Mouse (Mus musculus) cerebellum, adult 9-11 months (tissue): ENCODE results near the gene Nfyb.

Source experiments
- DNase-seq: peaks from one replicate; pipeline ENCODE4 v3.0.0; 2022

Gene Nfyb

DNA sequence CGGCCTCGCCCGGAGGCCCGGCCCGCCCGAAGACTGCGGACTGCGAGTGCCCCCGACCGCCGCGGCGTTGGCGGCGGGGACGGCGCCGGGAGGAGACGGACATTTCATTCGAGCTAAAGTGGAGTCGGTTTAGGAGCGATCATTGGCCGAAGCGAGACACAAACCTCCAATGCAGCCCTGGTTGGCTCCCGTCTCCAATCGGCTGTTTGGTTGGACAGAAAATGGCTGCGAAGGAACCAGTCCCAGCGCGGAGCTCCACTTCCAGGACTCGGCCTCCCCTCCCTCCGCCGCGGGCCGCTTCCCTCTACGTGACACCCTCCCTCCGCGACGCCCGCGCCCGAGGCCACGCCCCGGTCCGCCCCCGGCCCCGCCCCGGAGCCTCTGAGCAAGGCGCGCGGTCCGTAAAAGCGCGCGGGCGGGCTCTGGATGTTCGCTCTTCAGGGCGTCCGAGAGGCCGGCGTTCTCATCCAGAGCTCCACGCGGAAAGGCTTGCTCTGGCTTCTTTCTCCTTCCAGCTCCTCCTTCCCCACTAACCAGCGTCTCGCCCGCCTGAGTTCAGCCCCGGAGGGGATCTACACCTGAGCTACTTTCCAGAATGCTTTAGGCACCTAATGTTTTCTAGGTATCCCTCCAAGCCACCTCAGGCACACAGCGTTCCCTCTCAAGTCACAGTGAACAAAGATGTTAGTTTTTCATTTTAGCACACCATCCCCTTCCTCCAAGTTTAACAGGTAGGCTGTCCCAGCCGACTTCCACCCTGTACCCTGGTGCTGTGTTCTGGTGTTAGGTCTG lies at the start of gene Nfyb:
Nfyb (minus strand) TSS at position 305 of the 792 bp plus-strand sequence.
- DNase-seq, result peak; percentile 99

- DNase-seq, result peak; percentile 65
Observed at GRCm38 (mm10) chr10:82811855-82812431, 48.0 kb upstream of the Nfyb start.

GRCm38 (mm10) chr10:82809352-82809751 lies 45.4 kb upstream of the Nfyb start:
- DNase-seq, result no peak

DNA sequence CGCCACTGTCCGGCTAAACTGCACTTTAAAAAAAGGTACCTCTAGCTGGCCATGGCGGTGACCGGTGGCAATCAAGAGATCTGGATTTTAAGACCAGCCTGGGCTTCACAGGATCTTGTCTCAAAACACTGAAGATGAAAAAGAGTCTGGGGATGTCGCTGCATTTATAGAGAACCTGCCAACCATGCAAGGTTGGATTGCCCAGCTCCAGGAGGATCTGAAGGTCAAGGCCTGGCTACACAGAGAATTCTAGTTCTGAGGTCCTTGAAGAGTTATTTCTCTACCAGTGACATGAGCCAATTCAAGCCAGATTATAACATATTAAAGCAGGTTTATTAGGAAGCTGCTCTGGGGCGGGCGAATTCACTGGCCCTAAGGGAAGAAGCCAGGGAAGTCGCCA lies 44.9 kb upstream of the Nfyb start:
- DNase-seq, result no peak

GRCm38 (mm10) chr10:82808155-82808554 lies 44.2 kb upstream of the Nfyb start:
- no peak for DNase-seq

- no peak for DNase-seq
Observed at GRCm38 (mm10) chr10:82807238-82807637, 43.3 kb upstream of the Nfyb start.

DNA sequence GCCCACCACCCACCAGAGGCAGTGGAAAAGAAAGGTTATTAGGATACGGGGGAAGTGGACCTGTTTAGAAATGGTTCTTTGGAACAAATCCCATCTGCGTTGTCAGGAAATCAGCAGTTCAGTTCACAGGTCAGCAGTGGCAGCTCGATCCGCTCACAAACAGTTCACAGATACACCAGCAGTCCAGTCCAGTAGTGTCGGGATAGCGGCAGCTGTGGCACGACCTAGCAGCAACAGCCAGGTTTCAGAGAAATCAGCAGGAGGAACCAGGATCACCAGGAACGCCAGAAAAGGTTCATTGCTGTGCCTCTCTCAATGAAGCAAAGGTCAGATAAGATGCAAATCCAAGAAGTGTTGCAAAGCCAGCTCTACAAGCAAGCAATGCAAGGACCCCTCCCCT lies 42.5 kb upstream of the Nfyb start:
- no peak for DNase-seq

DNA sequence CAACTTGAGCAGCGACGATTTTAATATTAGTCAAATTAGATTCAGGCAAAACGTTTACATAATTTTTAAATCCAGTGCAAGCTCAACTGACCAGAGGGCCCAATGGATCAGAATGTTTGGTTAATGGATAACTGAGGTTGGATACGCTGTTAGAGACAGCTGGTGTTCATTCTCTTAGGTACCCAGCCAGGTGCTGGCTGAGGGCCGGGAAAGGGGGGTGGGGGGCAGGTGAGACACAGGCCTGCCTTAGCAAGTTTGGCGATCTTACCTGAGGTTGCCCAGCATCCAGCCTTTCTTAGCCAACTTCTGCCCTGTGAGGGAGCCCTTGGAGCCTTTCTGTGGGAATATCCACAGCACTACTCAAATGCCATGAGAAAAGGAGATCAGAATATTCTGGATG lies 41.2 kb upstream of the Nfyb start:
- DNase-seq, result no peak

GRCm38 (mm10) chr10:82804396-82804795 lies 40.5 kb upstream of the Nfyb start:
- no peak for DNase-seq

DNA sequence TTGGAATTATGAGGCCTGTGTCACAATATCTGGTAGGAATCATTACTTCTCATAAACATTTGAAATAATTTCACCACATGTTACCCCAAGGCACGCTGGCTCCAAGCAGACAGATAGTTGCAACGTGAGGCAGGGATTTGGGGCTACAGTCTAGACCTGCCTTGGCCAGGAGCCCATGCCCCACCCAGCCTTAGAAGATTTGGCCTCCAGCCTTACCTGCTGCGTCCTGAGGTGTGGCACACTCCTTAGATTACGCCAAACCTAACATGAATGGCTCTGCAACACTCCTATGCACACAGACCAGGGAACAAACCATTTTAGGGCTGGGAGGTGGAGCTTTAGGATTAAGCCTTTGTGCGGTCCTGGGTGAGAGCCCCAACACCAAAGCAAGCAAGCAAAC lies 36.1 kb upstream of the Nfyb start:
- no peak for DNase-seq

- no peak for DNase-seq
Observed at GRCm38 (mm10) chr10:82798312-82798933, 34.5 kb upstream of the Nfyb start.

GRCm38 (mm10) chr10:82797119-82797491 lies 33.2 kb upstream of the Nfyb start:
- DNase-seq, result no peak

GRCm38 (mm10) chr10:82796471-82797118 lies 32.7 kb upstream of the Nfyb start:
- DNase-seq, result no peak

- peak; percentile 23 for DNase-seq
Observed at GRCm38 (mm10) chr10:82795767-82796166, 31.8 kb upstream of the Nfyb start.

- peak; percentile 84 for DNase-seq
Observed at GRCm38 (mm10) chr10:82795071-82795731, 31.3 kb upstream of the Nfyb start.

GRCm38 (mm10) chr10:82792311-82792710 lies 28.4 kb upstream of the Nfyb start:
- DNase-seq, result no peak

DNA sequence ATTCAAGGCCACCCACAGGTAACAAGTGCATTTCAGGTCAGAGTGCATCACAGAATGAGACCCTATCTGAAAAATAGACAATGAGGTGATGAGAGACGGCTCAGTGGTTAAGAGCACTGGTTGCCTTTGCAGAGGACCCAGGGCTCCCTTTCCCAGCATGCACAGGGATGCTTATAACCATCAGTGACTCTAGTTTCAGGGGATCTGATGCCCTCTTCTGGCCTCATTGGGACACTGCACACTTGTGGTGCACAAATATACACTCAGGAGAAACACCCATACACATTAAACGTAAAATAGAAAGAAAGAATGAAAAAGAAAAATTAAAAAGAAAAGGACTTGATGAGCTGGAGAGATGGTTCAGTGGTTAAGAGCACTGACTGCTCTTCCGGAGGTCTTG lies 27.8 kb upstream of the Nfyb start:
- DNase-seq, result no peak

GRCm38 (mm10) chr10:82790504-82790903 lies 26.6 kb upstream of the Nfyb start:
- no peak for DNase-seq

GRCm38 (mm10) chr10:82789181-82789580 lies 25.2 kb upstream of the Nfyb start:
- DNase-seq, result no peak

DNA sequence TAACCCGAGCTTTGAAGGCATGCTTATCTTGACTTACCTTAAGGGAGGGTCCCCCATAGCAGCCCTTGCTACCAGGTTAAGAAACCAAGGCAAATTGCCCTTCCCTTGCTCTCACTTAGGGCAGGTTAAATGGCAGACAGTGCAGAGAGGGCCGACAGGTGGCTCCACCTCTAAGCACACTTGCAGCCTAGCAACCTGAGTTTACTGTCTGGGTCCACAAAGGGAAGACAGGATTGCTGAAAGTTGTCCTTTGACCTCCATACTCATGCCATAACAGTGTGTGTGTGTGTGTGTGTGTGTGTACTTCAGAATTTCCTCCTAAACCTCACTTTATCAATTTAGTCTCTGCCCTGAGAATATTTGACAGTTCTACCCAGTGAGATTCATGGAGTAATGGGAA lies 18.5 kb upstream of the Nfyb start:
- no peak for DNase-seq

DNA sequence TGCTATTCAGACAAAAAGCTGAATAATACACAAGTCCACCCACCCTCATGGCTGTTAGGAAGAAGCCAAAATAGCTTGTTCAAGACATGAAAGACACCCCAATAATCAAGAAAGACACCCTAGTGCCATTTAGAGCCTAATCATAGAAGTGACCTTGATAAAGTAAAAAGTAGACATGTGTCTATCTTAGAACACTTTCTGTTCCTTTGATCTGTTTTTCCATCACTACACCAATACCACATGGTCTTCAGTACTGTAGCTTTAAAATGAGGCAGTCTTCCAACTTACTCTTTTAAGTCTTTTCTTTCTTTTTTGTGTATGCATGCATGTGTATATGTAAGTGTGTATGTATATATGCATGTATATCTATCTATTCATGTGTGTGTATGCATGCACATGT lies 16.9 kb upstream of the Nfyb start:
- DNase-seq, result no peak

GRCm38 (mm10) chr10:82780322-82780721 lies 16.4 kb upstream of the Nfyb start:
- no peak for DNase-seq

GRCm38 (mm10) chr10:82779831-82780230 lies 15.9 kb upstream of the Nfyb start:
- no peak for DNase-seq
